Mouse (Mus musculus) left cerebral cortex, adult 11 months (tissue): Measurements from ENCODE around the gene Stx18.

Experiments
- DNase-seq: peaks from one replicate; pipeline ENCODE4 v3.0.0; 2022; ENCODE audit warnings: low spot score

Stx18 gene

GRCm38 (mm10) chr5:38080472-38080871, 41.9 kb downstream of the Stx18 start:
- no peak for DNase-seq

- no peak for DNase-seq
Measured at GRCm38 (mm10) chr5:38082589-38082988, 44.0 kb downstream of the Stx18 start.

GRCm38 (mm10) chr5:38083362-38083761, 44.8 kb downstream of the Stx18 start:
- no peak for DNase-seq

GRCm38 (mm10) chr5:38084616-38085015, 46.1 kb downstream of the Stx18 start:
- DNase-seq, result no peak

GRCm38 (mm10) chr5:38085561-38086392, 47.2 kb downstream of the Stx18 start:
- DNase-seq, result no peak

GRCm38 (mm10) chr5:38090111-38090510, 51.6 kb downstream of the Stx18 start:
- no peak for DNase-seq

- no peak for DNase-seq
Measured at GRCm38 (mm10) chr5:38090581-38090980, 52.0 kb downstream of the Stx18 start.

GRCm38 (mm10) chr5:38091046-38091965, 52.8 kb downstream of the Stx18 start:
- peak; percentile 65 for DNase-seq

- DNase-seq, result no peak
Measured at GRCm38 (mm10) chr5:38091966-38092304, 53.4 kb downstream of the Stx18 start.

- no peak for DNase-seq
Measured at GRCm38 (mm10) chr5:38094331-38094730, 55.8 kb downstream of the Stx18 start.

GRCm38 (mm10) chr5:38097501-38098093, 59.1 kb downstream of the Stx18 start:
- DNase-seq, result no peak

- no peak for DNase-seq
Measured at GRCm38 (mm10) chr5:38099139-38099676, 60.7 kb downstream of the Stx18 start.

- no peak for DNase-seq
Measured at GRCm38 (mm10) chr5:38102945-38103344, 64.4 kb downstream of the Stx18 start.

GRCm38 (mm10) chr5:38106080-38106697, 67.6 kb downstream of the Stx18 start:
- no peak for DNase-seq

- no peak for DNase-seq
Measured at GRCm38 (mm10) chr5:38106807-38107206, 68.3 kb downstream of the Stx18 start.

- DNase-seq, result no peak
Measured at GRCm38 (mm10) chr5:38114526-38114925, 76.0 kb downstream of the Stx18 start.

- DNase-seq, result peak; percentile 78
Measured at GRCm38 (mm10) chr5:38117056-38117455, 78.5 kb downstream of the Stx18 start.

- no peak for DNase-seq
Measured at GRCm38 (mm10) chr5:38119268-38119667, 80.7 kb downstream of the Stx18 start.

- no peak for DNase-seq
Measured at GRCm38 (mm10) chr5:38121699-38122098, 83.2 kb downstream of the Stx18 start.

GRCm38 (mm10) chr5:38126519-38127306, 88.2 kb downstream of the Stx18 start:
- DNase-seq, result no peak

GRCm38 (mm10) chr5:38129339-38129738, 90.8 kb downstream of the Stx18 start:
- DNase-seq, result no peak
